Mouse (Mus musculus): ENCODE data around the gene Lasp1. TPM values are rescaled to one million over a fixed set of nuclear protein-coding genes. Genes with fewer than 3 reads are reported as not detected.
"Not testable (repeated sequence)": the region's sequence is repeated elsewhere in the genome, so short reads cannot be mapped to it uniquely, and the experiment has no call there.

Gene Lasp1
- total RNA-seq, 2 experiments from 2014 or later, result 192 to 202 TPM

GRCm38 (mm10) chr11:97840991-97841661, 42.3 kb downstream of the Lasp1 start:
- intact Hi-C loops (cut with DNase I), result loop anchor here (1.0 to 2.0 kb wide), 4 partner anchors 26 to 42 kb away; no protein-coding TSS in a partner anchor
- DNase-seq (ENCODE audit: low spot score in 2 of 2), result peak; percentile 87 to 99

GRCm38 (mm10) chr11:97842001-97842400, 43.2 kb downstream of the Lasp1 start:
- intact Hi-C loops (cut with DNase I), result no loop called here
- peak in 1 of 2 experiments; percentile 54 for DNase-seq (ENCODE audit: low spot score in 2 of 2)

GRCm38 (mm10) chr11:97850367-97850766, 51.6 kb downstream of the Lasp1 start:
- intact Hi-C loops (cut with DNase I), result no loop called here
- no peak for DNase-seq (ENCODE audit: low spot score in 2 of 2)

- no peak for DNase-seq (ENCODE audit: low spot score in 2 of 2)
- intact Hi-C loops (cut with DNase I), result no loop called here
Measured at GRCm38 (mm10) chr11:97851601-97852000, 52.8 kb downstream of the Lasp1 start.

- no peak for DNase-seq (ENCODE audit: low spot score in 2 of 2)
- intact Hi-C loops (cut with DNase I), result no loop called here
Measured at GRCm38 (mm10) chr11:97855473-97855872, 56.7 kb downstream of the Lasp1 start.

- DNase-seq (ENCODE audit: low spot score in 2 of 2), result no peak
- intact Hi-C loops (cut with DNase I), result no loop called here
Measured at GRCm38 (mm10) chr11:97862148-97862547, 63.3 kb downstream of the Lasp1 start.

DNA sequence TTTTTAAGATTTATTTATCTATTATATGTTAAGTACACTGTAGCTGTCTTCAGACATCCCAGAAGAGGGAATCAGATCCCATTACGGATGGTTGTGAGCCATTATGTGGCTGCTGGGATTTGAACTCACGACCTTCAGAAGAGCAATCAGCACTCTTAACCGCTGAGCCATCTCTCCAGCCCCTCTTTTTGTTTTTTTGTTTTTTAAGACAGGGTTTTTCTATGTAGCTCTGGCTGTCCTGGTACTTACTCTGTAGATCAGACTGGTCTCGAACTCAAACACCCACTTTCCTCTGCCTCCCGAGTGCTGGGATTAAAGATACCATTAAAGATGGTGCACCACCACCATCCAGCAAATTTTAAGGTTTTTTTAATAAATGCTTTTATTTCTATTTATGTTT, 66.6 kb downstream of the Lasp1 start:
- DNase-seq (ENCODE audit: low spot score in 2 of 2), result no peak
- intact Hi-C loops (cut with DNase I), result no loop called here

GRCm38 (mm10) chr11:97866091-97866888, 67.5 kb downstream of the Lasp1 start:
- DNase-seq (ENCODE audit: low spot score in 2 of 2), result no peak
- intact Hi-C loops (cut with DNase I), result no loop called here

DNA sequence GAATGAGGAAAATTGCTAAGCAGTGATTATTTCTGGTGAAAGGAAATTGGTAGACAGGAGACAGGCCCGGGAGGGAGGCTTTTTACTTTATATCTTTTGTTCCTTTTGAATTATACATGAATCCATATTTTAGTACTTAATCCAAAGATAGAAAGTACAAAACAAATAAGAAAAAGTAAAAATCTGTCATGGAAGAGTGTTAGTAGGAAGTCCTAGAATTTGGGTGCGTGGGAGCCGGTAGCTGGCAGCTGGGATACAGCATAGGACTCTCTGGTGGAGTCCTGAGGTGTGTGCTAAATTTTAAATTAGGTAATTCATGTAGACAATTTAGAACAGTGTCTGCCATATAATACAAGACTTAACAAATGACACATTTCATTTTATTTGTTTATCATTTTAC, 68.8 kb downstream of the Lasp1 start:
- intact Hi-C loops (cut with DNase I), result loop anchor here (1.0 kb wide), 1 partner anchor 26 kb away; no protein-coding TSS in a partner anchor
- peak; percentile 16 to 92 for DNase-seq (ENCODE audit: low spot score in 2 of 2)

GRCm38 (mm10) chr11:97872378-97872777, 73.6 kb downstream of the Lasp1 start:
- intact Hi-C loops (cut with DNase I), result not testable (repeated sequence)

GRCm38 (mm10) chr11:97874396-97874795, 75.6 kb downstream of the Lasp1 start:
- DNase-seq (ENCODE audit: low spot score in 2 of 2), result peak in 1 of 2 experiments; percentile 76
- intact Hi-C loops (cut with DNase I), result loop anchor here (2.0 kb wide), 1 partner anchor 34 kb away; the partner anchor contains the start of gene B230217C12Rik

More at GRCm38 (mm10) chr11:97872378-97872777, 73.6 kb downstream of the Lasp1 start:
- not testable (repeated sequence) for DNase-seq (ENCODE audit: low spot score in 2 of 2)

GRCm38 (mm10) chr11:97877341-97877740, 78.5 kb downstream of the Lasp1 start:
- no peak for DNase-seq (ENCODE audit: low spot score in 2 of 2)
- intact Hi-C loops (cut with DNase I), result no loop called here

- intact Hi-C loops (cut with DNase I), result no loop called here
- DNase-seq (ENCODE audit: low spot score in 2 of 2), result no peak
Measured at GRCm38 (mm10) chr11:97880362-97880761, 81.6 kb downstream of the Lasp1 start.

- intact Hi-C loops (cut with DNase I), result loop anchor here (2.0 kb wide), 1 partner anchor 43 kb away; the partner anchor contains the start of gene B230217C12Rik
Measured at GRCm38 (mm10) chr11:97883542-97883917, 84.7 kb downstream of the Lasp1 start.

GRCm38 (mm10) chr11:97883918-97884600, 85.3 kb downstream of the Lasp1 start, which contains the start of gene Fbxo47:
Gene Fbxo47 (minus strand): TSS chr11:97884154.
- DNase-seq (ENCODE audit: low spot score in 2 of 2), result peak; percentile 95 to 98
- intact Hi-C loops (cut with DNase I), result loop anchor here (2.0 kb wide), 2 partner anchors 43 to 85 kb away; partner anchors contain the start of genes B230217C12Rik and Lasp1

More at GRCm38 (mm10) chr11:97883542-97883917, 84.7 kb downstream of the Lasp1 start:
- peak; percentile 51 to 52 for DNase-seq (ENCODE audit: low spot score in 2 of 2)

GRCm38 (mm10) chr11:97884601-97885185, 85.9 kb downstream of the Lasp1 start:
- DNase-seq (ENCODE audit: low spot score in 2 of 2), result no peak
- intact Hi-C loops (cut with DNase I), result loop anchor here (2.0 kb wide), 1 partner anchor 86 kb away; the partner anchor contains the start of gene Lasp1

GRCm38 (mm10) chr11:97885296-97885915, 86.6 kb downstream of the Lasp1 start:
- DNase-seq (ENCODE audit: low spot score in 2 of 2), result no peak
- intact Hi-C loops (cut with DNase I), result loop anchor here (2.0 kb wide), 1 partner anchor 87 kb away; the partner anchor contains the start of gene Lasp1
